ENCODE assay signal across 22 mouse cellular contexts in the genomic region with DNA sequence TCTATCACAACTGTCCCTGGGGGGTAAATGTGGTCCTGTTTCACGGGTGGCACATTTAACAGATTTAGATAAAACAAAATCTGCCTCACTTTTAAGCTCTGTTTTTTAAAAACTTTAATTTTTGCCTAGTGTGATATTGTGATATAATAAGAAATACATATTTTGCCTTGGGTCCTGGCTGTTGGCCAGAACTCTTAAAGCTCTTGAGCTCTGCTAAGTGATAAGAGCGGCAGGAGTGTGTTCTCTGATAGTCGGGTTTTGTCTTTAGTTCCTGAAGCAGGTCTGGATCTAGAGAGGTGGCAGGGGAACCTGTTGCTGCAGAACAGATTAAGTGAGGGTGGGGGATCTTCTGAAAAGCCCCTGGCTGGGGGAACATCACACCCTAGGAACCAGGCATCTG.
DNase-seq lines count a peak whose midpoint lies in the region; ATAC-seq and TF ChIP-seq lines count a peak whose summit lies in the region.
"Had no signal": no experiment of that assay in that cellular context is flagged by ENCODE, and none has a peak within 500 bp of the region (broad histone marks: within the 10 kb centered on the region; RNA-seq: fewer than 3 reads in every experiment).

No protein-coding gene starts in this region.

- H3K9ac ChIP-seq in lung, embryonic 14.5 days, result no peak overlapping the region
- H3K9ac ChIP-seq: embryonic facial prominence, embryonic 15.5 days; forebrain, embryonic 15.5 days; hindbrain, embryonic 15.5 days had no signal

- no peaks in the 10 kb centered on the region for H3K9me3 ChIP-seq in lung, embryonic 14.5 days (ENCODE audit: low read depth, low read length)
- H3K9me3 ChIP-seq: embryonic facial prominence, embryonic 15.5 days; forebrain, embryonic 10.5 days; forebrain, embryonic 15.5 days; hindbrain, embryonic 10.5 days; hindbrain, embryonic 15.5 days had no signal

- H3K27me3 ChIP-seq in lung, embryonic 14.5 days (ENCODE audit: insufficient read depth, low read length), result no peaks in the 10 kb centered on the region
- H3K27me3 ChIP-seq: embryonic facial prominence, embryonic 15.5 days; forebrain, embryonic 15.5 days; hindbrain, embryonic 15.5 days had no signal

- 55% methylated on average over 3 of the region's 3 CpGs for WGBS in lung, embryonic 14.5 days

- H3K4me2 ChIP-seq in lung, embryonic 14.5 days, result no peak overlapping the region
- H3K4me2 ChIP-seq: embryonic facial prominence, embryonic 15.5 days; forebrain, embryonic 15.5 days; heart, embryonic 11.5 days; hindbrain, embryonic 15.5 days had no signal

- no peak overlapping the region for H3K27ac ChIP-seq in lung, embryonic 14.5 days (ENCODE audit: low read depth)
- H3K27ac ChIP-seq: embryonic facial prominence, embryonic 15.5 days; forebrain, embryonic 10.5 days; forebrain, embryonic 15.5 days; heart, adult 2 months; hindbrain, embryonic 10.5 days; hindbrain, embryonic 15.5 days had no signal

- no peak for TF ChIP-seq CTCF in lung, embryonic 14.5 days (IDR thresholded peaks at IDR 0.05; ENCODE audit: low read depth)

- no peak for ATAC-seq in lung, embryonic 14.5 days (ENCODE audit: insufficient read depth)
- ATAC-seq in megakaryocyte-erythroid progenitor cell, adult 5-6 weeks (replicated peaks; ENCODE audit: low FRiP score, low TSS enrichment, poor library complexity, severe bottlenecking), result peak; percentile 74
- ATAC-seq: forebrain, embryonic 15.5 days had no signal

- peak; percentile 58 for DNase-seq in lung, embryonic 14.5 days
- DNase-seq in lung, postnatal 10 days, result no peak
- peak; percentile 61 to 62 for DNase-seq in right cerebral cortex, postnatal 10 days (ENCODE audit: low spot score in 2 of 2)
- no peak for DNase-seq in right cerebral cortex, postnatal 25 days
- DNase-seq in brain, adult 2 months (ENCODE audit: low read depth, low spot score), result peak; percentile 12
- DNase-seq in thymus, postnatal 10 days (ENCODE audit: low spot score in 2 of 2), result no peak
- DNase-seq: adrenal gland, adult 8-10 months; adrenal gland, postnatal 36 days; cerebellum, adult 11 months; cerebellum, adult 8-10 months; cerebellum, postnatal 14 days; embryo, embryonic 11 days; gastrocnemius, postnatal 10 days; heart, adult 2 months had no signal

- no peak overlapping the region for H3K4me3 ChIP-seq in lung, embryonic 14.5 days (ENCODE audit: low read depth, low read length)
- H3K4me3 ChIP-seq: embryonic facial prominence, embryonic 15.5 days; erythroblast, embryonic 14.5 days; forebrain, embryonic 10.5 days; forebrain, embryonic 15.5 days; heart, adult 2 months; hindbrain, embryonic 10.5 days; hindbrain, embryonic 15.5 days had no signal

- H3K36me3 ChIP-seq in lung, embryonic 14.5 days (ENCODE audit: insufficient read depth), result no peaks in the 10 kb centered on the region
- H3K36me3 ChIP-seq: embryonic facial prominence, embryonic 15.5 days; forebrain, embryonic 10.5 days; forebrain, embryonic 15.5 days; hindbrain, embryonic 10.5 days; hindbrain, embryonic 15.5 days had no signal

- 0 out of 2 replicates have a peak, but pooled peaks cover 5% of the 10 kb centered on the region for H3K4me1 ChIP-seq in lung, embryonic 14.5 days (ENCODE audit: insufficient read depth)
- H3K4me1 ChIP-seq: embryonic facial prominence, embryonic 15.5 days; forebrain, embryonic 10.5 days; forebrain, embryonic 15.5 days; hindbrain, embryonic 10.5 days; hindbrain, embryonic 15.5 days had no signal

Comparison
In these comparisons a context has a peak if more than half of its experiments do, and no peak if none do; other contexts are left out.
1. DNase-seq: peak in lung, embryonic 14.5 days (single experiment), right cerebral cortex, postnatal 10 days (2 of 2) and brain, adult 2 months (single experiment); none in lung, postnatal 10 days (single experiment), right cerebral cortex, postnatal 25 days (single experiment) and thymus, postnatal 10 days (0 of 2).